9 mouse cellular contexts compared by ENCODE assay signal in genomic region chr10:75832272-75832895, GRCm38 (mm10). TPM values are rescaled to one million over a fixed set of nuclear protein-coding genes. Genes with fewer than 3 reads are reported as not detected.
DNase-seq lines count a peak whose midpoint lies in the region; ATAC-seq and TF ChIP-seq lines count a peak whose summit lies in the region.
"Had no signal": no experiment of that assay in that cellular context is flagged by ENCODE, and none has a peak within 500 bp of the region (broad histone marks: within the 10 kb centered on the region; RNA-seq: fewer than 3 reads in every experiment).

No protein-coding gene starts in this region.

- DNase-seq in cerebellum, adult 2 months: peak; percentile 54 to 56
- no peak for DNase-seq in cerebellum, postnatal 4 days (ENCODE audit: low spot score in 2 of 2)
- peak; percentile 56 for DNase-seq in urinary bladder, adult 2 months (ENCODE audit: low spot score)
- DNase-seq in urinary bladder, postnatal 10 days (ENCODE audit: low spot score): no peak
- peak; percentile 75 to 81 for DNase-seq in kidney, postnatal 4 days
- peak; percentile 25 to 70 for DNase-seq in natural killer cell, adult 2 months (ENCODE audit: low spot score in 2 of 2)
- peak; percentile 82 for DNase-seq in urinary bladder, postnatal 14 days (ENCODE audit: low spot score)

- no peak overlapping the region for H3K27ac ChIP-seq in cerebellum, adult 2 months (ENCODE audit: insufficient read depth, low read length)

- peaks cover 16% of the 10 kb centered on the region for H3K4me1 ChIP-seq in cerebellum, adult 2 months (ENCODE audit: control insufficient read depth, insufficient read depth, low read length)

- TF ChIP-seq POLR2A in cerebellum, adult 2 months (IDR thresholded peaks at IDR 0.05; ENCODE audit: borderline replicate concordance, insufficient read depth, low read length): no peak

- 0 out of 2 replicates have a peak, but pooled peaks have one; percentile 28 for ATAC-seq in erythroid progenitor cell, adult 5-6 weeks (replicated peaks; ENCODE audit: low FRiP score, poor library complexity, severe bottlenecking)

- H3K27me3 ChIP-seq in cerebellum, adult 2 months (ENCODE audit: control insufficient read depth, insufficient read depth, low read length): no peaks in the 10 kb centered on the region

- 75% methylated on average over 13 of the region's 13 CpGs for WGBS in cerebellum, adult 2 months

- H3K4me3 ChIP-seq in cerebellum, adult 2 months (replicated peaks; ENCODE audit: insufficient read depth, low read depth, low read length): no peak overlapping the region

- TF ChIP-seq CTCF in cerebellum, adult 2 months (IDR thresholded peaks at IDR 0.05; ENCODE audit: borderline replicate concordance, insufficient read depth, low read depth, low read length): peak; percentile 82

RNA-seq across cellular contexts. Expression of gene Gstt2, which starts 4.8 kb away (rescaled TPM):
- polyA plus RNA-seq in cerebellum, adult 2 months (2012; rRNA removed): 21.0 and 26.6 TPM in 2 replicates
- 107 and 144 TPM in 2 replicates for polyA plus RNA-seq in urinary bladder, adult 2 months (2012; rRNA removed)
- total RNA-seq in erythroid progenitor cell, adult 5-6 weeks (2015; ENCODE audit: low replicate concordance): 18.4 and 20.5 TPM in 2 replicates
- total RNA-seq in erythroid progenitor cell, adult 5-6 weeks (2017; ENCODE audit: low replicate concordance): 9.8 and 42.0 TPM in 2 replicates

RNA-seq across cellular contexts. Expression of gene Gstt4, which starts 10.0 kb away (rescaled TPM):
- polyA plus RNA-seq in cerebellum, adult 2 months (2012; rRNA removed): 0.14 TPM in 1 of 2 replicates, not detected in the other
- polyA plus RNA-seq in urinary bladder, adult 2 months (2012; rRNA removed): 0.11 TPM in 1 of 2 replicates, not detected in the other
- total RNA-seq in erythroid progenitor cell, adult 5-6 weeks (2015; ENCODE audit: low replicate concordance): not detected in 2 replicates
- total RNA-seq in erythroid progenitor cell, adult 5-6 weeks (2017; ENCODE audit: low replicate concordance): not detected in 2 replicates
- total RNA-seq: layer of hippocampus, adult 18-20 months had no signal

RNA-seq across cellular contexts. Expression of gene Mif, which starts 27.7 kb away (rescaled TPM):
- polyA plus RNA-seq in cerebellum, adult 2 months (2012; rRNA removed): 1,309 and 1,339 TPM in 2 replicates
- 542 and 602 TPM in 2 replicates for polyA plus RNA-seq in urinary bladder, adult 2 months (2012; rRNA removed)
- 49.4 and 54.9 TPM in 2 replicates for total RNA-seq in erythroid progenitor cell, adult 5-6 weeks (2015; ENCODE audit: low replicate concordance)
- total RNA-seq in erythroid progenitor cell, adult 5-6 weeks (2017; ENCODE audit: low replicate concordance): 14.8 and 26.6 TPM in 2 replicates

RNA-seq across cellular contexts. Expression of gene Gstt1, which starts 34.0 kb away (rescaled TPM):
- polyA plus RNA-seq in cerebellum, adult 2 months (2012; rRNA removed): 37.6 and 40.1 TPM in 2 replicates
- 160 and 208 TPM in 2 replicates for polyA plus RNA-seq in urinary bladder, adult 2 months (2012; rRNA removed)
- total RNA-seq in erythroid progenitor cell, adult 5-6 weeks (2015; ENCODE audit: low replicate concordance): 25.6 and 29.3 TPM in 2 replicates
- 18.0 and 25.6 TPM in 2 replicates for total RNA-seq in erythroid progenitor cell, adult 5-6 weeks (2017; ENCODE audit: low replicate concordance)

RNA-seq across cellular contexts. Expression of gene Gstt3, which starts 51.2 kb away (rescaled TPM):
- 8.5 and 8.7 TPM in 2 replicates for polyA plus RNA-seq in cerebellum, adult 2 months (2012; rRNA removed)
- polyA plus RNA-seq in urinary bladder, adult 2 months (2012; rRNA removed): 130 and 148 TPM in 2 replicates
- 1.3 TPM in 1 of 2 replicates, not detected in the other for total RNA-seq in erythroid progenitor cell, adult 5-6 weeks (2015; ENCODE audit: low replicate concordance)
- total RNA-seq in erythroid progenitor cell, adult 5-6 weeks (2017; ENCODE audit: low replicate concordance): 0.13 TPM in 1 of 2 replicates, not detected in the other

Comparison
In these comparisons a context has a peak if more than half of its experiments do, and no peak if none do; other contexts are left out.
1. DNase-seq: peak in cerebellum, adult 2 months (2 of 2), urinary bladder, adult 2 months (single experiment), kidney, postnatal 4 days (2 of 2), natural killer cell, adult 2 months (2 of 2) and urinary bladder, postnatal 14 days (single experiment); none in cerebellum, postnatal 4 days (0 of 2) and urinary bladder, postnatal 10 days (single experiment).